ENCODE assay signal across 8 mouse cellular contexts in genomic region chr8:104248276-104248675, GRCm38 (mm10). TPM values are rescaled to one million over a fixed set of nuclear protein-coding genes. Genes with fewer than 3 reads are reported as not detected.
A peak's percentile ranks its signal among the peaks of the same experiment; 100 is the strongest.
DNase-seq lines count a peak whose midpoint lies in the region; ATAC-seq lines count a peak whose summit lies in the region.

Tk2 (minus strand) TSS chr8:104248558.

- H3K9me3 ChIP-seq in hindbrain, embryonic 12.5 days (replicated peaks) = no peaks in the 10 kb centered on the region

- H3K4me1 ChIP-seq in hindbrain, embryonic 12.5 days = peaks cover 23% of the 10 kb centered on the region

- H3K4me2 ChIP-seq in hindbrain, embryonic 12.5 days (replicated peaks) = peak within 1 kb of the TSS; percentile 82

- DNase-seq in R1 (ENCODE audit: low read depth, low spot score) = peak; percentile 85
- DNase-seq in cerebellum, postnatal 14 days = peak; percentile 79 to 84
- DNase-seq in frontal cortex, postnatal 14 days (ENCODE audit: low spot score in 2 of 2) = peak; percentile 38 to 58
- DNase-seq in layer of hippocampus, postnatal 25 days (ENCODE audit: extremely low spot score in 1 of 2, low spot score in 1 of 2) = peak; percentile 60 to 64
- DNase-seq in lung, postnatal 14 days = peak; percentile 83
- peak; percentile 76 for DNase-seq in ovary, postnatal 36 days (ENCODE audit: low spot score)
- peak; percentile 85 for DNase-seq in thymus, postnatal 14 days

- ATAC-seq in hindbrain, embryonic 12.5 days (ENCODE audit: low FRiP score) = peak; percentile 92

- H3K27ac ChIP-seq in hindbrain, embryonic 12.5 days = 0 out of 2 replicates have a peak within 1 kb of the TSS, but pooled peaks have one; percentile 4

- WGBS in hindbrain, embryonic 12.5 days = under 1% methylated on average over 28 of the region's 28 CpGs

- H3K4me3 ChIP-seq in hindbrain, embryonic 12.5 days = peak within 1 kb of the TSS; percentile 85

- H3K36me3 ChIP-seq in hindbrain, embryonic 12.5 days = peaks cover 13% of the 10 kb centered on the region

- H3K9ac ChIP-seq in hindbrain, embryonic 12.5 days = peak within 1 kb of the TSS; percentile 89

- H3K27me3 ChIP-seq in hindbrain, embryonic 12.5 days = no peaks in the 10 kb centered on the region

RNA-seq across cellular contexts. Expression of gene Tk2, which starts in this region (rescaled TPM):
- polyA plus RNA-seq in hindbrain, embryonic 12.5 days (2016; fragmentation: Nextera tagmentation; extraction: Ambion mirVana) = 37.8 and 38.4 TPM in 2 replicates
- 10 to 100 TPM; 36.4 to 37.7 TPM for total RNA-seq in layer of hippocampus, postnatal 25 days (2021)

Comparison
In these comparisons a context has a peak if more than half of its experiments do, and no peak if none do; other contexts are left out.
1. Peak in every context shown above with its lines: DNase-seq, ATAC-seq, H3K4me3 ChIP-seq and H3K27ac ChIP-seq.